Comparison of ENCODE assay signal across 18 mouse cellular contexts in the genomic region with DNA sequence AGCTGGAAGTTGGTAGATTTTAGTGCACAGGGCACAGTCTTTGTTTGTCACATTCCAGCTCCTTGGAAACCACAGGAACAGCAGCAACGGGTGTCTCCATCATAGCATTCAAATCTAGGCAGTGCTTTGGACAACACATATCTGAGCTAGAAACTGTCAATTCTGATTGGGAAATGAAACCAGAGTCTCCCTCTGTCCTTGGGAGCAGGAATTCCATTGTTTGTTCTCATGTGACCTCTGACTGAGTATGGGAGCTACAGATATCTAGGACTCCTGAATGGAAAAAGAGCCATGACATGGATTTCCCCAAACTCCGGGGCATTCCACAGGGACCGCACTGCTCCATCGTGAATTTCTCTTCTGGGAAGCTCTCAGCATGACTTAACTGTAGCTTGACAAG.
"Had no signal": no experiment of that assay in that cellular context is flagged by ENCODE, and none has a peak within 500 bp of the region (broad histone marks: within the 10 kb centered on the region; RNA-seq: fewer than 3 reads in every experiment).

No protein-coding gene starts in this region.

- ATAC-seq: midbrain, embryonic 16.5 days had no signal

- H3K27me3 ChIP-seq: neural tube, embryonic 13.5 days; neural tube, embryonic 15.5 days had no signal

- H3K27ac ChIP-seq: midbrain, embryonic 10.5 days; midbrain, embryonic 12.5 days; neural tube, embryonic 13.5 days; neural tube, embryonic 15.5 days had no signal

- H3K4me1 ChIP-seq: midbrain, embryonic 12.5 days; neural tube, embryonic 13.5 days; neural tube, embryonic 15.5 days had no signal

- DNase-seq: lung, embryonic 14.5 days; lung, postnatal 10 days; lung, postnatal 4 days; midbrain, embryonic 14.5 days; retina, postnatal 1 day; right cerebral cortex, adult 18-20 months; right cerebral cortex, postnatal 25 days; right cerebral cortex, postnatal 4 days; spleen, adult 18-20 months; thymus, adult 18-20 months; thymus, postnatal 14 days; thymus, postnatal 36 days had no signal

- H3K4me2 ChIP-seq: lung, embryonic 14.5 days; midbrain, embryonic 12.5 days; neural tube, embryonic 13.5 days; neural tube, embryonic 15.5 days had no signal

- H3K9ac ChIP-seq: lung, embryonic 14.5 days; midbrain, embryonic 12.5 days; neural tube, embryonic 13.5 days; neural tube, embryonic 15.5 days had no signal

- H3K9me3 ChIP-seq: midbrain, embryonic 10.5 days; midbrain, embryonic 12.5 days; neural tube, embryonic 13.5 days; neural tube, embryonic 15.5 days had no signal

- H3K36me3 ChIP-seq: midbrain, embryonic 10.5 days; midbrain, embryonic 12.5 days; neural tube, embryonic 13.5 days; neural tube, embryonic 15.5 days had no signal

- H3K4me3 ChIP-seq: midbrain, embryonic 10.5 days; midbrain, embryonic 12.5 days; myocyte; neural tube, embryonic 13.5 days; neural tube, embryonic 15.5 days had no signal
